Mouse (Mus musculus): ENCODE data around the gene Olfr1160.
"Not testable (repeated sequence)": the region's sequence is repeated elsewhere in the genome, so short reads cannot be mapped to it uniquely, and the experiment has no call there.

The Olfr1160 gene

GRCm38 (mm10) chr2:88007515-88008318, at the start of gene Olfr1160:
TSS of gene Olfr1160 (minus strand) at chr2:88008268.
- no peak for DNase-seq (ENCODE audit: low spot score)

- no peak for DNase-seq (ENCODE audit: low spot score)
These were observed 43.0 kb upstream of the Olfr1160 start, which contains the start of gene Olfr1162 for GRCm38 (mm10) chr2:88051029-88051428. TSS of gene Olfr1162 (minus strand) at chr2:88051129.

- DNase-seq (ENCODE audit: low spot score): no peak
These were observed 29.5 kb upstream of the Olfr1160 start, which contains the start of gene Olfr73 for GRCm38 (mm10) chr2:88037599-88037998. TSS of gene Olfr73 (minus strand) at chr2:88037699.

GRCm38 (mm10) chr2:88022474-88022873, 14.4 kb upstream of the Olfr1160 start, which contains the start of gene Olfr1161:
TSS of gene Olfr1161 (plus strand) at chr2:88022774.
- not testable (repeated sequence) for DNase-seq (ENCODE audit: low spot score)

GRCm38 (mm10) chr2:87989813-87990212, 18.3 kb downstream of the Olfr1160 start, which contains the start of gene Olfr1158:
TSS of gene Olfr1158 (plus strand) at chr2:87990113.
- no peak for DNase-seq (ENCODE audit: low spot score)

- no peak for DNase-seq (ENCODE audit: low spot score)
These were observed 33.5 kb downstream of the Olfr1160 start, which contains the start of gene Olfr74 for GRCm38 (mm10) chr2:87974563-87974962. TSS of gene Olfr74 (minus strand) at chr2:87974663.

GRCm38 (mm10) chr2:87968199-87968598, 39.9 kb downstream of the Olfr1160 start, which contains the start of gene Olfr1157:
TSS of gene Olfr1157 (minus strand) at chr2:87968299.
- DNase-seq (ENCODE audit: low spot score): no peak

- no peak for DNase-seq (ENCODE audit: low spot score)
These were observed 55.1 kb downstream of the Olfr1160 start, which contains the start of gene Olfr1156 for GRCm38 (mm10) chr2:87953000-87953399. TSS of gene Olfr1156 (minus strand) at chr2:87953100.

All from retina, embryonic 14.5 days (tissue).